ENCODE assay signal across 25 mouse cellular contexts in genomic region chr5:127910356-127910755, GRCm38 (mm10).
DNase-seq lines count a peak whose midpoint lies in the region; ATAC-seq and TF ChIP-seq lines count a peak whose summit lies in the region.
"Had no signal": no experiment of that assay in that cellular context is flagged by ENCODE, and none has a peak within 500 bp of the region (broad histone marks: within the 10 kb centered on the region; RNA-seq: fewer than 3 reads in every experiment).

No protein-coding gene starts in this region.

- no peak for TF ChIP-seq CTCF in kidney, postnatal 0 days (IDR thresholded peaks at IDR 0.05; ENCODE audit: low read depth)

- H3K36me3 ChIP-seq in kidney, postnatal 0 days (ENCODE audit: insufficient read depth, low read length): no peaks in the 10 kb centered on the region
- H3K36me3 ChIP-seq: embryonic facial prominence, embryonic 12.5 days; embryonic facial prominence, embryonic 15.5 days; hindbrain, embryonic 12.5 days; hindbrain, embryonic 15.5 days had no signal

- no peak overlapping the region for H3K27ac ChIP-seq in kidney, postnatal 0 days
- H3K27ac ChIP-seq: embryonic facial prominence, embryonic 12.5 days; embryonic facial prominence, embryonic 15.5 days; gastrocnemius, adult 2 months; hindbrain, embryonic 12.5 days; hindbrain, embryonic 15.5 days had no signal

- no peaks in the 10 kb centered on the region; the same call in 1 of the 2 replicates for H3K4me1 ChIP-seq in kidney, postnatal 0 days (replicated peaks; ENCODE audit: insufficient read depth, low read length)
- H3K4me1 ChIP-seq: embryonic facial prominence, embryonic 12.5 days; embryonic facial prominence, embryonic 15.5 days; hindbrain, embryonic 12.5 days; hindbrain, embryonic 15.5 days had no signal

- H3K4me2 ChIP-seq in kidney, postnatal 0 days (ENCODE audit: low read length): no peak overlapping the region
- H3K4me2 ChIP-seq: embryonic facial prominence, embryonic 12.5 days; embryonic facial prominence, embryonic 15.5 days; heart, embryonic 11.5 days; hindbrain, embryonic 12.5 days; hindbrain, embryonic 15.5 days had no signal

- peak; percentile 41; the same call in 1 of the 2 replicates for ATAC-seq in frontal cortex, adult (ENCODE audit: low TSS enrichment)
- ATAC-seq in kidney, postnatal 0 days (replicated peaks; ENCODE audit: low FRiP score, low read depth): no peak
- ATAC-seq: forebrain, embryonic 14.5 days; forebrain, postnatal 0 days; Patski had no signal

- no peak overlapping the region for H3K4me3 ChIP-seq in kidney, postnatal 0 days (replicated peaks; ENCODE audit: low read depth, low read length)
- H3K4me3 ChIP-seq: embryonic facial prominence, embryonic 12.5 days; embryonic facial prominence, embryonic 15.5 days; gastrocnemius, adult 2 months; hindbrain, embryonic 12.5 days; hindbrain, embryonic 15.5 days had no signal

- DNase-seq in embryo, embryonic 10.5 days (ENCODE audit: low spot score): peak; percentile 11
- DNase-seq in embryo, embryonic 9.5 days (ENCODE audit: extremely low spot score): no peak
- no peak for DNase-seq in frontal cortex, postnatal 25 days (ENCODE audit: low spot score in 2 of 2)
- peak; percentile 75 for DNase-seq in kidney, postnatal 0 days (ENCODE audit: low spot score)
- no peak for DNase-seq in kidney, postnatal 14 days
- DNase-seq in telencephalon, adult 2 months (ENCODE audit: low read depth, low spot score): peak; percentile 26
- no peak for DNase-seq in Muller cell, postnatal 12 days (ENCODE audit: inconsistent ontology term)
- DNase-seq: adrenal gland, postnatal 10 days; adrenal gland, postnatal 36 days; cerebellum, adult 11 months; cerebellum, adult 2 months; cerebellum, adult 9-11 months; cerebellum, postnatal 25 days; forebrain, postnatal 0 days; gastrocnemius, adult 2 months; gastrocnemius, postnatal 14 days; heart, adult 11 months had no signal

- no peak overlapping the region for H3K9ac ChIP-seq in kidney, postnatal 0 days (ENCODE audit: low read depth, low read length)
- H3K9ac ChIP-seq: embryonic facial prominence, embryonic 12.5 days; embryonic facial prominence, embryonic 15.5 days; forebrain, postnatal 0 days; hindbrain, embryonic 12.5 days; hindbrain, embryonic 15.5 days had no signal

- 23% methylated on average over 2 of the region's 2 CpGs for WGBS in kidney, postnatal 0 days

- no peaks in the 10 kb centered on the region for H3K9me3 ChIP-seq in kidney, postnatal 0 days (replicated peaks; ENCODE audit: low read length)
- H3K9me3 ChIP-seq: embryonic facial prominence, embryonic 12.5 days; embryonic facial prominence, embryonic 15.5 days; hindbrain, embryonic 12.5 days; hindbrain, embryonic 15.5 days had no signal

- no peaks in the 10 kb centered on the region for H3K27me3 ChIP-seq in kidney, postnatal 0 days (ENCODE audit: insufficient read depth, low read length)
- H3K27me3 ChIP-seq: embryonic facial prominence, embryonic 12.5 days; embryonic facial prominence, embryonic 15.5 days; hindbrain, embryonic 12.5 days; hindbrain, embryonic 15.5 days; Patski had no signal

Comparison
In these comparisons a context has a peak if more than half of its experiments do, and no peak if none do; other contexts are left out.
1. DNase-seq: peak in embryo, embryonic 10.5 days (single experiment), kidney, postnatal 0 days (single experiment) and telencephalon, adult 2 months (single experiment); none in embryo, embryonic 9.5 days (single experiment), frontal cortex, postnatal 25 days (0 of 2), kidney, postnatal 14 days (single experiment) and Muller cell, postnatal 12 days (single experiment).